Mouse (Mus musculus) neural tube, embryonic 12.5 days (tissue): ENCODE measurements at regions not wholly inside any gene's neighbourhood (a gene's known extent, or its start where the extent isn't known, plus 50 kb on each side); places are given as distances from the start of the nearest gene placed in this dataset.

ENCODE experiments used
- ATAC-seq: fragments of 200-750 bp; cut with Nextera tagmentation; 2 replicates; pipeline ENCODE4 v1.8.0; 2017; ENCODE audit warnings: low read depth, mild to moderate bottlenecking, moderate TSS enrichment, moderate library complexity; ENCODE audit not compliant: low FRiP score
- H3K27ac ChIP-seq: fragments of 300-500 bp; sonication (generic); 2 replicates; pipeline ENCODE4 v1.5.1; 2016
- H3K27me3 ChIP-seq: fragments of 300-500 bp; sonication (generic); replicated peaks from 2 replicates; pipeline ENCODE4 v1.6.1; 2016; ENCODE audit warnings: mild to moderate bottlenecking
- H3K36me3 ChIP-seq: fragments of 300-500 bp; sonication (generic); 2 replicates; pipeline ENCODE4 v1.6.1; 2016; ENCODE audit warnings: mild to moderate bottlenecking
- H3K4me1 ChIP-seq: fragments of 300-500 bp; sonication (generic); 2 replicates; pipeline ENCODE4 v1.6.1; 2016
- H3K4me2 ChIP-seq: fragments of 300-500 bp; sonication (generic); replicated peaks from 2 replicates; pipeline ENCODE4 v1.6.1; 2016; ENCODE audit warnings: mild to moderate bottlenecking
- H3K4me3 ChIP-seq: fragments of 300-500 bp; sonication (generic); 2 replicates; pipeline ENCODE4 v1.5.1; 2016
- H3K9ac ChIP-seq: fragments of 300-500 bp; sonication (generic); 2 replicates; pipeline ENCODE4 v1.6.1; 2016; ENCODE audit warnings: mild to moderate bottlenecking
- H3K9me3 ChIP-seq: fragments of 300-500 bp; sonication (generic); 2 replicates; pipeline ENCODE4 v1.6.1; 2016; ENCODE audit warnings: mild to moderate bottlenecking
- WGBS: fragments of 180-500 bp; shearing (Covaris S2); methylation state at CpG from one replicate; pipeline ENCODE4 v1.1.7; 2016; 5-methylcytosine and 5-hydroxymethylcytosine counted together

DNA sequence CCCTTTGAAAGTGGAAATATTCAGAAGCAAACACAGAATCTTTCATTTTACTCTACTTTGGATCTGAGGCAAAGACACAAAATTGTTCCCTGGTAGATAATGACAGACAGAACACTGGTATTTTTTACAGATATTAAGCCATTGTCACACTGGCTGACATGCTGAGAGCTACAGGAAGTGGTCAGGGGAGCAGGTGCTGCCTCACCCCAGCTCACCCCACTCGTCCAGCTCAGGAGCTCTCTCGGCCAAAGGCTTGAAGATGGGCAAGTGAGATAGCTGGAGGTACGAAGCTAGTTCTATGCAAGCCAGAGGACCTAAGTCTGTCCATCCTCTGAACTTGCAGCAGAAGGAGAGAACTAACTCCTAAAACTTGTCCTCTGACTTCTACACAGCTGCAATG is 105.6 kb upstream of the Gas2 start:
- Histone ChIP-seq H3K27ac (no peak overlapping the region), H3K4me1 (no peaks in the 10 kb centered on the region; the same call in 1 of the 2 replicates), H3K9me3 (no peaks in the 10 kb centered on the region), H3K27me3 (no peaks in the 10 kb centered on the region), H3K4me3 (no peak overlapping the region), H3K36me3 (no peaks in the 10 kb centered on the region), H3K4me2 (no peak overlapping the region), H3K9ac (no peak overlapping the region)
- 75% methylated on average over 3 of the region's 3 CpGs for WGBS
- ATAC-seq: no peak

DNA sequence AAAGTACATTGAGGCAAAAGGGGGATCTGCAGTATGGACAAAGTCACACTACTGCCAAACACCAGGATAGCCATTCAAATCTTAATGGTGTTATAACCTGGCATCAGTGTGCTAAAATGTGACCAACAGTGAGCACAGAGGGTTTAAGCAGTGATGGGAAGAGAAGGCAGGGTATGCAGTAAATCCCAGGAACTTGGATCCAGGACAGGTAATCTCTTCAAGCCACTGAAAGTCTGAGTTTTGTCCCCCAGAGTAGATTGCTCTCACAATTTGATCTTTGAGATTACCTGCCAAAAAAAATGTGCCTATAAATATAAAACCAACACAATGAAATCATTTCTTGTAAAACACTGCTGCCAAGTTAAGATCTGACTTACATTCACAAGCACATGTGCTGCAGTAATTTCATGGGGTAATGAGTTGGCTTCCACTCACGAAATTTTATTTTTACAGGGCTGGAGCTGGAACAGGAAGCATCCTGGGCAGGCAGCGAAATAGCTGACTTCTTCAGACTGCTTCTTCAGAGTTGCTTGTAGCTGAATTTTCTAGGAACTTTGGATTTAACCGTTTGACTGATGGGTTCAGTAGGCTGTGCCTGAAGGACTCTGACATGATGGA is 102.2 kb upstream of the Gas2 start:
- no peak overlapping the region for H3K9ac ChIP-seq
- WGBS: 80% methylated on average over 3 of the region's 3 CpGs
- ATAC-seq: no peak

DNA sequence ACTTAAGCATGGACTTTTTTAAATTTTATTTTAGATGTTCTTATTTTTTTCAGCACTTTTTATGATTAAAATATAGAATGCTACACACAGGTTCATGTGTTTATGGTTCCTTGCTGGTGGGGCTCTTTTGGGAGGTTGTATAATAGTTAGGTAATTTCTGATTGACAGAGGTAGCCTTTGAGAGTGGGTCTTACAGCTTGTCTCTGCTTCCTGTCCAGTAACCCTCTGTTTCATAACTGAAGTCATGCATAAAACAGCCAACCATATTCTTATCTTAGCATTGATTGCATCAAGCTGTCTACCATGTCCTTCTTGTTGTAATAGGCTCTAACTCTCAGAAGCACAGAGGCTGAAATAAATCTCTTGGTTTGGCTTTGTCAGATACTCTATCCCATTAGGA is 94.7 kb upstream of the Gas2 start:
- Histone ChIP-seq H3K4me1 (no peaks in the 10 kb centered on the region), H3K4me3 (no peak overlapping the region), H3K9me3 (no peaks in the 10 kb centered on the region), H3K4me2 (no peak overlapping the region), H3K36me3 (no peaks in the 10 kb centered on the region), H3K27ac (no peak overlapping the region), H3K9ac (no peak overlapping the region), H3K27me3 (no peaks in the 10 kb centered on the region)
- no peak for ATAC-seq

More for the DNA sequence above, 102.2 kb upstream of the Gas2 start:
- Histone ChIP-seq H3K27ac (no peak overlapping the region), H3K36me3 (no peaks in the 10 kb centered on the region), H3K4me2 (no peak overlapping the region), H3K4me1 (no peaks in the 10 kb centered on the region), H3K27me3 (no peaks in the 10 kb centered on the region), H3K9me3 (no peaks in the 10 kb centered on the region), H3K4me3 (no peak overlapping the region)

DNA sequence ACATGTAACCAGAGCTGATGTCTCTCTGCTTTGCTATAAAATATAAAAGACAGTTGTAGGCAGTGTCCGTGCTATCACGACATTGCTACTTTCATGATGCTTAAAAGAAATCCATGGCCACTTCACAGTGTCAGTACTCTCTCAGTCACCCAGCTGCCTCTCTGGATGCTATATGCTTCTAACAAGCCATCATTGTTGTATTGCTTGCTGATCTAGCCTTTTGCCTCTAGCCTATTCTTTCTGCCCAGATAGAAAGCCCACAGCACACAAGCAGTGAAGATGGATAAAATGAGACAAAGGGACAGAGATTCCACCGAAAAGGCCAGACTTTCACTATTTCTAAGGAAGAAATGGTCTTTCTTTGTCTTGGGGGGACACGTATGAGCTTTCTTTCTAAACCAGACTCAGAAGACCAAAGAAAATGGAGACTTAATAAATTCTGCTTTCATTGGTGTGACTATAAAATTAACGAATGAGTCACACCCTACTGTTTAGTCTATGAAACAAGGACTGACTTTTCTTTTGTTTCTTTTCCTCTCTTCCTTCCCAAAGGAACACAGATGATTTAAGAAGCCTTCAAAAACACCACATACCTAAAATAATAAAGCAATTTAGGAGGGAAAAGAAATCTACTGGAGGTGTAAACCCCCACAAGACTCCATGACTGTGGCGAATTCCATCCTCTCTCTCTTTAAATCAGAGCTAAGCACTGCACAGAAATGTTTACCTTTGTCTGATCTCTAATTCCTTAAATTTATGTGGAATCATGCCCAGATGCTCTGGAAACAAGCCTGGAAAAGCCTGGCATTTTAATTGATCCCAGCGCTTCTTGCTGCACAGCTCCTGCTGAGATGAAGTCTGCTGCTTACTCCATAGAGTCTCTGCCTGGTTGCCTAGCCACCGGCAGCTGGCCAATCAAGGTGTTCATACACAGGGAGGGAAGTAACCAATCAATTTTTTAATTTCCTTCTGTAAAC is 89.6 kb upstream of the Gas2 start:
- Histone ChIP-seq H3K4me1 (peaks cover 6% of the 10 kb centered on the region; the same call in 1 of the 2 replicates), H3K4me3 (no peak overlapping the region), H3K4me2 (peak overlapping the region; percentile 2; the same call in 1 of the 2 replicates), H3K36me3 (no peaks in the 10 kb centered on the region), H3K27ac (no peak overlapping the region), H3K9ac (no peak overlapping the region), H3K27me3 (no peaks in the 10 kb centered on the region), H3K9me3 (no peaks in the 10 kb centered on the region)
- ATAC-seq: peak; percentile 91
- 28% methylated on average over 8 of the region's 8 CpGs for WGBS

DNA sequence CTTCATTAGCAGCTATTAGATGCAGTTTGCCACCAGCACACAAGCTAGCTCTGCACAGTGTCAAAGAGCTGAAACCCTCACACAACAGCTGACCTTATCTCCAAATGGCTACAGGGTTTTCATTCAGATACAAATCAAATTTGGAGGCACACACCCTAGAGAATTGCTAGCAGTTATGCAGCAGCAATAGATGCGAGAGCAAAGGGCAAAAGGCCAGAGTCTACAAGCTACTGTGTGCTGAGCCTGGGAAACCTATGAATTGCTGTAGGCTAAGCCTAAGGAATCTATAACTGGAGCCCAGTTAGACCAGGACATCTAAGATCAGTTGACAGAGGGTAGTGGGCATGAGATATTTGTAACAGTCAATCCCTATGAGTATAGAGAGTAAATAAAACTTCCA is 85.8 kb upstream of the Gas2 start:
- Histone ChIP-seq H3K9ac (no peak overlapping the region), H3K27me3 (no peaks in the 10 kb centered on the region), H3K4me2 (no peak overlapping the region), H3K36me3 (no peaks in the 10 kb centered on the region), H3K4me3 (no peak overlapping the region), H3K4me1 (peaks cover 6% of the 10 kb centered on the region; the same call in 1 of the 2 replicates), H3K9me3 (no peaks in the 10 kb centered on the region), H3K27ac (no peak overlapping the region)
- WGBS: 55% methylated on average over 1 of the region's 1 CpGs
- ATAC-seq: no peak

DNA sequence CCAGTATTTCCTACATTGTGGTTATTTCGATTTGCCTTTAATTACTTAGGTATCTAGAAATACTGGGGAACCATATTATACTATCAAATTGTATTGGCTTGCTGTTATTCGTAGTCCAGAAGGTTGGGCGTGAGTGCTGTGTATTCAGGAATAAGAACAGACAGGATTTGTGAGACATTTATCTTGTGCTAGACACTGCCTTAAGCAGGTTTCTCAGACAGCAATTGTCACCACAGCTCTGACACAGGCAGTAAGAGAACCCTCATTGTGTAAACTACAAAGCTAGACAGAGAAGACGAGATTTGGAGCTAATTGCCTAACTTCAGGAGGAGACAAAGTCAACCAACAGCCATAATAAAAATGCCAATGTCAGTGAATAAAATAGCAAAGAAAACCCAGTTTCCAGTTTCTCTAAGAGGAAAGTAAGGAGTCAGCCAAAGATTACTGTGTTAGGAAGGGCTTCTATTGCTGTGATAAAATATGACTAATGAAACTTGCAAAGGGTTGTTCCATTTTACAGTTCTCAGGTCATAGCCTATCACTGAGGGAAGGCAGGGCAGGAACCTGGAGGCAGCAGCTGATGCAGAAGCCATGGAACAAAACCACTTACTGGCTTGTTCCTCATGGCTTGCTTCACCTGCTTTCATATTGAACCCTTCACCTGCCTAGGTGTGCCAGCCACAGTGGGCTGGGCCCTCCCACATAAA is 78.6 kb upstream of the Gas2 start:
- Histone ChIP-seq H3K4me3 (no peak overlapping the region), H3K36me3 (no peaks in the 10 kb centered on the region), H3K27me3 (no peaks in the 10 kb centered on the region), H3K27ac (no peak overlapping the region), H3K9ac (no peak overlapping the region), H3K4me1 (peaks cover 7% of the 10 kb centered on the region), H3K4me2 (no peak overlapping the region), H3K9me3 (no peaks in the 10 kb centered on the region)
- ATAC-seq: no peak
- WGBS: 50% methylated on average over 4 of the region's 4 CpGs

DNA sequence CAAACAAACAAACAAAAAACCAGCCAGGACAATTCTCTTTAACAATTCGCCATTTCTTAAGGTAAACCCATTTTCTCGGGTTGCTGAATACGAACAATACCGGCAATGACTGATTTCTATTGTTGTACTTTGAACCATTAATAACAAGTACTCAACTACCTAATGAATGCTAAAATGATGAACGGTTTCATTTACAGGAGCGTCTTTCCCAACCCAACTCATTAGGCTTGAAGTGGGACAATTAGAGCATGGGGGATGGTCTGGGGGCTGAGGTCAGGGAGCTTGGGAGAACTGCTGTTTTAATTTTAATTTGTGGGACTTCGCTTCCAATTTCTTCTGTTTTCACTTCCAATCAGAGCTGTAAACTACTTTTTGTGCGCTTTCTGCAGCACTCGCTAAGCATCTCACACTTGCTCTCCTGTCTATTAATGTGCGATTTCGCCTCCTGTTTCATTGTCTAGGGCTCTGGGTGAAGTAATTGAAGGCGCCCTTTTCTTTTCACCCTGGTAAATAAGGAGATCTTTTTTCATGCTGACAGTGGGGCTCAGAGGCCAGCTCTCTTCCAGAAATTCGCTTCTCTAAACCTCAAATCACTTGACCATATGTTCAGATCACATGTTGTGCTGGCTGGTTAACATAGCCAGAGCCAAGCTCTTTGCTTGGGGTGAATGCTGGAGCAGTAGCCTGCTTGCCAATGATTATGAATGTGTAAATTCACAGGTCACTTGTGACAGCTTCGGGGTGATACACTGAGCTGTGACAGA is 77.7 kb upstream of the Gas2 start:
- no peaks in the 10 kb centered on the region for H3K9me3 ChIP-seq
- H3K27ac ChIP-seq: no peak overlapping the region
- no peak overlapping the region for H3K9ac ChIP-seq
- peaks cover 7% of the 10 kb centered on the region for H3K4me1 ChIP-seq
- peak overlapping the region; percentile 0; the same call in 1 of the 2 replicates for H3K4me2 ChIP-seq
- no peak for ATAC-seq
- 38% methylated on average over 14 of the region's 14 CpGs for WGBS
- H3K27me3 ChIP-seq: no peaks in the 10 kb centered on the region
- no peaks in the 10 kb centered on the region for H3K36me3 ChIP-seq
- H3K4me3 ChIP-seq: no peak overlapping the region

DNA sequence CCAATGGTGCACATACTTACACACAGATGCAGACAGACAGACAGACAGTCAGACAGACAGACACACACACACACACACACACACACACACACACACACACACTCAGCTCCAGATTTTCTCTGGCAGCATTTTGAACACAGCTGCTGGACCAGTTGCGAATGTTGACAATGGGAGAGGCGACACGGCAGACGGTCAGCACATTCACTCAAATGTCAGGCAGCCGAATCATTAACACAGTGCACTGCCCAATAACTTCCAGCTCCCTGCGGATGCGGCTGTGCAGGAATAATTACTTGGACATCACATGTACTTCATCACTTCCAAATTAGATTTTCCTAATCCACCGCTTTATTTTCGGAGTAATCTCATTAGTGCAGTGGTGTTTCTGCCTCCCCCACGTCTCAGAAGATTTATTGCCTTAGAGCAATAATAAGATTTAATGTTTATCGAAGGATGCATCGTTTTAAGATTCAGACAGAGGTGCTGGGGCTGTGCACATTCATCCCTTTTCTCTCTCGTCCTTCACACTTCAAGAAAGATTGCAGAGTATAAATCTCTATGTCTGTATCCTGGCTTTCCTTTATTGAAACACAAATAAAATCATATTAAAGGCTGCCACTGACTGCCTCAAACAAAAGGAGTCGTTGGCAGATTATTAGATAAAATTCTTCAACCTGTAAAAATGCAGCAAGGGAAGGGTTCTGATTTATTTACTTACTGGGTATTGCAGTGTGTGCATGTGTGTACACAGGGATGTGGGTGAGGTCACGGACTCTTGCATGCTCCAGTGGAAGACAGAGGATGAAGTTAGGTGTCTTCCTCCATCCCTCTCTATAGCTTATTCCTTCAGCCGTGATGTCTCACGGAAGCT is 70.9 kb upstream of the Gas2 start:
- Histone ChIP-seq H3K4me1 (no peaks in the 10 kb centered on the region), H3K27ac (peak overlapping the region; percentile 46; the same call in 1 of the 2 replicates), H3K9ac (no peak overlapping the region), H3K4me3 (no peak overlapping the region), H3K9me3 (no peaks in the 10 kb centered on the region), H3K36me3 (no peaks in the 10 kb centered on the region), H3K4me2 (peak overlapping the region; percentile 24; the same call in 1 of the 2 replicates), H3K27me3 (no peaks in the 10 kb centered on the region)
- 48% methylated on average over 17 of the region's 17 CpGs for WGBS
- peak; percentile 80 for ATAC-seq

DNA sequence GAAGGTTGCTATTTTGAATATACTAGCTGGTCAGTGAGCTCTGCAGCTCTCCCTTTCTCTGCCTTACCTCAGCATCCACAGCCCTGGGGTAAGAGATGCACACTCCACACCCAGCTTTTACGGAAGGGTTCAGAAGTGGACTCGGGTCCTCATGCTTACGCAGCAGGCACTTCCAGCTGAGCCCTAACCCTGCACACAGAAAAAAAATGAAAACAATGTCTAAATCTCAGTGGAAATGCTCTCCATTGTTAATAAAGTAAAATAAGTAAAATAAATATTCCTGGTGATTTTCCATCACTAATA is 70.3 kb upstream of the Gas2 start:
- no peaks in the 10 kb centered on the region for H3K27me3 ChIP-seq
- no peaks in the 10 kb centered on the region for H3K4me1 ChIP-seq
- H3K27ac ChIP-seq: peak overlapping the region; percentile 46; the same call in 1 of the 2 replicates
- no peak overlapping the region for H3K4me3 ChIP-seq
- ATAC-seq: 0 out of 2 replicates have a peak, but pooled peaks have one; percentile 19
- H3K36me3 ChIP-seq: no peaks in the 10 kb centered on the region
- no peaks in the 10 kb centered on the region for H3K9me3 ChIP-seq
- H3K9ac ChIP-seq: no peak overlapping the region
- 0 out of 2 replicates have a peak overlapping the region, but pooled peaks have one; percentile 24 for H3K4me2 ChIP-seq
- 69% methylated on average over 3 of the region's 3 CpGs for WGBS
